Mouse (Mus musculus) testis, adult 2 months (tissue): ENCODE results near the gene Mc3r.

Experiments used
- CTCF ChIP-seq: fragments of 200-500 bp; IDR thresholded peaks from 2 replicates; pipeline ENCODE4 v1.5.1; 2012; ENCODE audit warnings: low read depth, mild to moderate bottlenecking, inconsistent platforms, low read length, moderate library complexity; ENCODE audit not compliant: control insufficient read depth, insufficient read depth, insufficient replicate concordance
- POLR2A ChIP-seq: fragments of 200-500 bp; IDR thresholded peaks from 2 replicates; pipeline ENCODE4 v1.6.1; 2012; ENCODE audit warnings: low read depth, mild to moderate bottlenecking, inconsistent platforms, low read length, moderate library complexity; ENCODE audit not compliant: control insufficient read depth

- TF ChIP-seq CTCF (no peak), POLR2A (no peak)
These were observed 49.8 kb downstream of the Mc3r start for GRCm38 (mm10) chr2:172298083-172298482.
